8 mouse cellular contexts compared by ENCODE assay signal in the genomic region with DNA sequence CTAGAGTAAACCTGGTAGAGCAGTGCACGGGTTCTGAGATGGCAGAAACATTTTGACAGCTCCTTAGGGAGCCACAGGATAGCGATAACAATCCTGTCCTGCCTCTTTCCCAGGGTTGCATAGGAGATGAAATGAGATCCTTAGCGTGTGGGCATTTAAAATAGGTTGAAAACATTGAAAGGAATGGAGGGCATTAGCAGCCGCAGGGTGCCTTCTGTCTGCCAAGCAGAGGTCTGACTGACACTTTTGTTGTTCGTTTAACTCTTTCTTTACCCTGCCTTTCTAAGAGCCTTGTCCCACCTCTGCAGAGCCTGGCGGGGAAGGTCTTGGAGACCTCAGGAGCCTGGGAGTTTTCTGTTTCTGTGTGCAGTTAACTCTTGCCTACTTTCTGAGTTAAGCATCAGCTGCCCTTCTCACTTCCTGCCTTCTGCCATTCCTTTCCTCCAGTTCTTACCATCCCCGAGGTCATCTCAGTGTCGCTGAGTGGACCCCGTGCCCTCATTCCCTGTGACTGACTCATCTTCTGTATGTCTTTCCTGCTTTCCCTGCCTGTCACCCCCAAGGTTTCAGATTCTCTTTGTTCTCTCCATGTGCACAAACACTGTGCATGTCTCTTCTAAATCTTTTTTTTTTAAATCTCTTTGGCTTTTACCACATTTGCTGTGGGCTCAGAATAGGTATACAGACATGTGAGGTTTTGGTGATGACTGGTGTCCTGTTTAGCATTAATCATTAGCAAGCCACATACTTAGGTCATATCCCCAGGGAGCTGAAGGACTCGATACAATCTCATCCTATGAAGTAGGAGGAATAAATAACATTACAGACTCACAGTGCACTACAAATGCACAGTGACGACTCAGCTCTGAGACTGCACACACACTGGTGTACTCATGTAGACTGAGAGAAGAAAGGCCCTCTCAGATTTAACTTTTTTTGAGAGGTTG. TPM values are rescaled to one million over a fixed set of nuclear protein-coding genes. Genes with fewer than 3 reads are reported as not detected.
A peak's percentile ranks its signal among the peaks of the same experiment; 100 is the strongest.
DNase-seq lines count a peak whose midpoint lies in the region; ATAC-seq lines count a peak whose summit lies in the region.

No protein-coding gene starts in this region.

- no peak for ATAC-seq in heart, embryonic 13.5 days (ENCODE audit: extremely low read depth, insufficient number of reproducible peaks, low FRiP score, low TSS enrichment)
- no peak for ATAC-seq in embryonic facial prominence, embryonic 14.5 days (ENCODE audit: low read depth)

- 16% methylated on average over 11 of the region's 11 CpGs for WGBS in heart, embryonic 13.5 days
- 13% methylated on average over 11 of the region's 11 CpGs for WGBS in embryonic facial prominence, embryonic 14.5 days
- 84% methylated on average over 11 of the region's 11 CpGs for WGBS in macrophage (ENCODE audit: missing documents)

- peaks cover 39% of the 10 kb centered on the region for H3K4me1 ChIP-seq in heart, embryonic 13.5 days
- H3K4me1 ChIP-seq in embryonic facial prominence, embryonic 14.5 days (ENCODE audit: control insufficient read depth, insufficient read depth, low read length), result peaks cover 27% of the 10 kb centered on the region

- DNase-seq in heart, adult 18-20 months, result no peak
- DNase-seq in MN1 (ENCODE audit: low spot score), result peak; percentile 78
- peak; percentile 13 for DNase-seq in embryonic facial prominence, embryonic 14.5 days (ENCODE audit: low spot score)
- no peak for DNase-seq in T-cell, adult 2 months (ENCODE audit: low spot score)
- no peak for DNase-seq in spleen, postnatal 14 days (ENCODE audit: low spot score in 2 of 2)
- DNase-seq in layer of hippocampus, adult 8-10 months (ENCODE audit: low spot score in 2 of 2), result no peak

- H3K4me2 ChIP-seq in heart, embryonic 13.5 days, result peak overlapping the region; percentile 26
- peak overlapping the region; percentile 44 for H3K4me2 ChIP-seq in embryonic facial prominence, embryonic 14.5 days (ENCODE audit: low read depth, low read length)

- H3K4me3 ChIP-seq in heart, embryonic 13.5 days, result no peak overlapping the region
- 0 out of 2 replicates have a peak overlapping the region, but pooled peaks have one; percentile 11 for H3K4me3 ChIP-seq in embryonic facial prominence, embryonic 14.5 days (ENCODE audit: low read depth, low read length)
- no peak overlapping the region for H3K4me3 ChIP-seq in macrophage (ENCODE audit: inconsistent target)

- H3K9me3 ChIP-seq in heart, embryonic 13.5 days, result no peaks in the 10 kb centered on the region
- H3K9me3 ChIP-seq in embryonic facial prominence, embryonic 14.5 days (ENCODE audit: control insufficient read depth, low read length), result peaks cover 9% of the 10 kb centered on the region; the same call in 1 of the 2 replicates

- H3K79me2 ChIP-seq in macrophage (ENCODE audit: inconsistent target), result no peaks in the 10 kb centered on the region; the same call in 1 of the 2 replicates

- no peak overlapping the region for H3K27ac ChIP-seq in heart, embryonic 13.5 days (replicated peaks)
- H3K27ac ChIP-seq in embryonic facial prominence, embryonic 14.5 days (replicated peaks; ENCODE audit: low read depth, low read length), result no peak overlapping the region; the same call in 1 of the 2 replicates
- peak overlapping the region; percentile 40 for H3K27ac ChIP-seq in macrophage

- peak overlapping the region; percentile 3 for H3K9ac ChIP-seq in heart, embryonic 13.5 days
- peak overlapping the region; percentile 41 for H3K9ac ChIP-seq in embryonic facial prominence, embryonic 14.5 days (ENCODE audit: low read depth, low read length)

- peaks cover 7% of the 10 kb centered on the region; the same call in 1 of the 2 replicates for H3K27me3 ChIP-seq in heart, embryonic 13.5 days (replicated peaks)
- H3K27me3 ChIP-seq in embryonic facial prominence, embryonic 14.5 days (replicated peaks; ENCODE audit: control insufficient read depth, insufficient read depth, low read length), result no peaks in the 10 kb centered on the region

- H3K36me3 ChIP-seq in heart, embryonic 13.5 days, result peaks cover 12% of the 10 kb centered on the region
- peaks cover 35% of the 10 kb centered on the region for H3K36me3 ChIP-seq in embryonic facial prominence, embryonic 14.5 days (ENCODE audit: control insufficient read depth, insufficient read depth, low read length)
- no peaks in the 10 kb centered on the region; the same call in 1 of the 2 replicates for H3K36me3 ChIP-seq in macrophage (ENCODE audit: inconsistent target)

RNA-seq across cellular contexts. Expression of a gene that starts 6.3 kb away (rescaled TPM):
- 5.4 and 5.6 TPM in 2 replicates for polyA plus RNA-seq in heart, embryonic 13.5 days (2015; fragmentation: Nextera tagmentation; extraction: Ambion mirVana)
- 1 to 10 TPM; 5.4 to 6.4 TPM for total RNA-seq in heart, adult 18-20 months (2021)
- 11.1 and 13.4 TPM in 2 replicates for polyA plus RNA-seq in embryonic facial prominence, embryonic 14.5 days (2014; fragmentation: Nextera tagmentation; extraction: Ambion mirVana)
- total RNA-seq in macrophage (2018; cell fraction: chromatin; rRNA removed), result 100 to 1,000 TPM in 6 of 26 experiments, 10 to 100 TPM in 17, 1 to 10 TPM in 3; 7.0 to 251 (median 56.0) TPM
- total RNA-seq in macrophage (2018; cell fraction: cytosol; rRNA removed), result 10 to 100 TPM in 14 of 26 experiments, 1 to 10 TPM in 12; 8.8 to 42.4 (median 15.7) TPM
- total RNA-seq in macrophage (2018; cell fraction: nucleus; rRNA removed), result 100 to 1,000 TPM in 1 of 26 experiments, 10 to 100 TPM in 22, 1 to 10 TPM in 3; 6.1 to 117 (median 44.0) TPM
- polyA plus RNA-seq in macrophage (2018), result 3.7 to 7.5 TPM (median 5.0 TPM) in 3 replicates
- total RNA-seq in layer of hippocampus, adult 8-10 months (2022), result 100 to 1,000 TPM; 150 to 162 (median 156) TPM

RNA-seq across cellular contexts. Expression of a gene that starts 55.4 kb away (rescaled TPM):
- 14.2 and 15.2 TPM in 2 replicates for polyA plus RNA-seq in heart, embryonic 13.5 days (2015; fragmentation: Nextera tagmentation; extraction: Ambion mirVana)
- 10 to 100 TPM; 19.0 to 20.6 TPM for total RNA-seq in heart, adult 18-20 months (2021)
- polyA plus RNA-seq in embryonic facial prominence, embryonic 14.5 days (2014; fragmentation: Nextera tagmentation; extraction: Ambion mirVana), result 13.4 and 13.7 TPM in 2 replicates
- total RNA-seq in macrophage (2018; cell fraction: chromatin; rRNA removed), result 100 to 1,000 TPM in 24 of 26 experiments, 10 to 100 TPM in 2; 91.5 to 291 (median 245) TPM
- 10 to 100 TPM; 16.3 to 48.2 (median 39.4) TPM for total RNA-seq in macrophage (2018; cell fraction: cytosol; rRNA removed)
- total RNA-seq in macrophage (2018; cell fraction: nucleus; rRNA removed), result 100 to 1,000 TPM in 17 of 26 experiments, 10 to 100 TPM in 9; 66.2 to 231 (median 132) TPM
- 15.3 to 18.7 TPM (median 18.4 TPM) in 3 replicates for polyA plus RNA-seq in macrophage (2018)
- 10 to 100 TPM; 31.1 to 34.9 (median 33.2) TPM for total RNA-seq in layer of hippocampus, adult 8-10 months (2022)

Comparison
In these comparisons a context has a peak if more than half of its experiments do, and no peak if none do; other contexts are left out.
1. DNase-seq: peak in MN1 (single experiment) and embryonic facial prominence, embryonic 14.5 days (single experiment); none in heart, adult 18-20 months (0 of 2), T-cell, adult 2 months (single experiment), spleen, postnatal 14 days (0 of 2) and layer of hippocampus, adult 8-10 months (0 of 2).